Mouse (Mus musculus) hindbrain, embryonic 15.5 days (tissue): ENCODE results near the gene Olfr734. TPM values are rescaled to one million over a fixed set of nuclear protein-coding genes. Genes with fewer than 3 reads are reported as not detected.

Source experiments
- ATAC-seq: fragments of 200-750 bp; cut with Nextera tagmentation; 2 replicates; pipeline ENCODE4 v1.8.0; 2017; ENCODE audit warnings: low read depth, moderate number of reproducible peaks, moderate TSS enrichment; ENCODE audit not compliant: low FRiP score
- H3K27ac ChIP-seq: fragments of 300-500 bp; sonication (generic); replicated peaks from 2 replicates; pipeline ENCODE4 v1.5.1; 2015; ENCODE audit warnings: mild to moderate bottlenecking, inconsistent platforms
- H3K27me3 ChIP-seq: fragments of 300-500 bp; sonication (generic); 2 replicates; pipeline ENCODE4 v1.6.1; 2015; ENCODE audit warnings: control low read depth, inconsistent platforms
- H3K36me3 ChIP-seq: fragments of 300-500 bp; sonication (generic); 2 replicates; pipeline ENCODE4 v1.6.1; 2015; ENCODE audit warnings: control low read depth, inconsistent platforms
- H3K4me1 ChIP-seq: fragments of 300-500 bp; sonication (generic); replicated peaks from 2 replicates; pipeline ENCODE4 v1.6.1; 2015; ENCODE audit warnings: control low read depth, inconsistent platforms
- H3K4me2 ChIP-seq: fragments of 300-500 bp; sonication (generic); 2 replicates; pipeline ENCODE4 v1.6.1; 2015; ENCODE audit warnings: moderate library complexity, mild to moderate bottlenecking, inconsistent platforms
- H3K4me3 ChIP-seq: fragments of 300-500 bp; sonication (generic); 2 replicates; pipeline ENCODE4 v1.5.1; 2015; ENCODE audit warnings: mild to moderate bottlenecking, inconsistent platforms
- H3K9ac ChIP-seq: fragments of 300-500 bp; sonication (generic); 2 replicates; pipeline ENCODE4 v1.6.1; 2015; ENCODE audit warnings: inconsistent platforms
- H3K9me3 ChIP-seq: fragments of 300-500 bp; sonication (generic); 2 replicates; pipeline ENCODE4 v1.6.1; 2016; ENCODE audit warnings: control low read depth, inconsistent platforms
- WGBS: fragments of 180-500 bp; shearing (Covaris S2); methylation state at CpG from one replicate; pipeline ENCODE4 v1.1.7; 2015; 5-methylcytosine and 5-hydroxymethylcytosine counted together
- polyA plus RNA-seq: library from polyadenylated mRNA; unstranded; fragments of >200 nt; fragmentation: Nextera tagmentation; extraction: Ambion mirVana; gene quantifications from 2 replicates; pipeline ENCODE4 v1.2.1, GENCODE M21; 2015

The Olfr734 gene
- polyA plus RNA-seq, result not detected in 2 replicates

GRCm38 (mm10) chr14:50326661-50327060 lies at the start of gene Olfr734:
Gene Olfr734 (minus strand): TSS chr14:50326761.
- no peaks in the 10 kb centered on the region for H3K36me3 ChIP-seq
- H3K27ac ChIP-seq, result no peak within 1 kb of the TSS
- no peak for ATAC-seq
- 76% methylated on average over 1 of the region's 1 CpGs for WGBS
- no peak within 1 kb of the TSS for H3K4me3 ChIP-seq
- H3K4me2 ChIP-seq, result no peak within 1 kb of the TSS
- no peaks in the 10 kb centered on the region for H3K27me3 ChIP-seq
- H3K4me1 ChIP-seq, result no peaks in the 10 kb centered on the region
- no peaks in the 10 kb centered on the region for H3K9me3 ChIP-seq
- no peak within 1 kb of the TSS for H3K9ac ChIP-seq

GRCm38 (mm10) chr14:50363561-50363960 lies 37.0 kb upstream of the Olfr734 start:
- no peaks in the 10 kb centered on the region for H3K4me1 ChIP-seq
- no peak overlapping the region for H3K4me3 ChIP-seq
- H3K9ac ChIP-seq, result no peak overlapping the region
- H3K4me2 ChIP-seq, result no peak overlapping the region
- 88% methylated on average over 2 of the region's 2 CpGs for WGBS
- H3K27ac ChIP-seq, result no peak overlapping the region
- H3K27me3 ChIP-seq, result no peaks in the 10 kb centered on the region
- no peaks in the 10 kb centered on the region for H3K36me3 ChIP-seq
- H3K9me3 ChIP-seq, result no peaks in the 10 kb centered on the region
- no peak for ATAC-seq

GRCm38 (mm10) chr14:50360480-50360879 lies 33.9 kb upstream of the Olfr734 start:
- 93% methylated on average over 3 of the region's 3 CpGs for WGBS
- H3K9me3 ChIP-seq, result no peaks in the 10 kb centered on the region
- H3K9ac ChIP-seq, result no peak overlapping the region
- no peaks in the 10 kb centered on the region for H3K27me3 ChIP-seq
- H3K27ac ChIP-seq, result no peak overlapping the region
- H3K4me3 ChIP-seq, result no peak overlapping the region
- H3K4me2 ChIP-seq, result no peak overlapping the region
- H3K4me1 ChIP-seq, result no peaks in the 10 kb centered on the region
- H3K36me3 ChIP-seq, result no peaks in the 10 kb centered on the region
- ATAC-seq, result no peak

GRCm38 (mm10) chr14:50357593-50357992 lies 31.0 kb upstream of the Olfr734 start, which contains the start of gene Tlr11:
Gene Tlr11 (plus strand): TSS chr14:50357914.
- WGBS, result 88% methylated on average over 2 of the region's 2 CpGs
- H3K4me2 ChIP-seq, result no peak within 1 kb of the TSS
- no peak within 1 kb of the TSS for H3K27ac ChIP-seq
- H3K4me3 ChIP-seq, result no peak within 1 kb of the TSS
- no peaks in the 10 kb centered on the region for H3K36me3 ChIP-seq
- H3K9me3 ChIP-seq, result no peaks in the 10 kb centered on the region
- no peaks in the 10 kb centered on the region for H3K4me1 ChIP-seq
- ATAC-seq, result no peak
- no peak within 1 kb of the TSS for H3K9ac ChIP-seq
- H3K27me3 ChIP-seq, result no peaks in the 10 kb centered on the region

- no peak for ATAC-seq
- Histone ChIP-seq H3K4me3 (no peak overlapping the region), H3K4me2 (no peak overlapping the region), H3K9ac (no peak overlapping the region), H3K4me1 (no peaks in the 10 kb centered on the region), H3K36me3 (no peaks in the 10 kb centered on the region), H3K27me3 (no peaks in the 10 kb centered on the region), H3K27ac (no peak overlapping the region), H3K9me3 (no peaks in the 10 kb centered on the region)
- 87% methylated on average over 2 of the region's 2 CpGs for WGBS
Measured at GRCm38 (mm10) chr14:50356725-50357124, 30.2 kb upstream of the Olfr734 start.

GRCm38 (mm10) chr14:50352438-50352837 lies 25.9 kb upstream of the Olfr734 start:
- H3K9me3 ChIP-seq, result no peaks in the 10 kb centered on the region
- H3K27ac ChIP-seq, result no peak overlapping the region
- H3K4me2 ChIP-seq, result no peak overlapping the region
- no peaks in the 10 kb centered on the region for H3K4me1 ChIP-seq
- no peak overlapping the region for H3K9ac ChIP-seq
- no peaks in the 10 kb centered on the region for H3K27me3 ChIP-seq
- no peak for ATAC-seq
- 50% methylated on average over 3 of the region's 3 CpGs for WGBS
- no peak overlapping the region for H3K4me3 ChIP-seq
- no peaks in the 10 kb centered on the region for H3K36me3 ChIP-seq

- 75% methylated on average over 2 of the region's 2 CpGs for WGBS
- Histone ChIP-seq H3K27ac (no peak within 1 kb of the TSS), H3K9ac (no peak within 1 kb of the TSS), H3K9me3 (no peaks in the 10 kb centered on the region), H3K36me3 (no peaks in the 10 kb centered on the region), H3K4me3 (no peak within 1 kb of the TSS), H3K27me3 (no peaks in the 10 kb centered on the region), H3K4me2 (no peak within 1 kb of the TSS), H3K4me1 (no peaks in the 10 kb centered on the region)
- no peak for ATAC-seq
Measured at GRCm38 (mm10) chr14:50348796-50349195, 22.2 kb upstream of the Olfr734 start, which contains the start of gene Olfr735. Gene Olfr735 (minus strand): TSS chr14:50348872.

- Histone ChIP-seq H3K9ac (no peak within 1 kb of the TSS), H3K4me1 (no peaks in the 10 kb centered on the region), H3K4me2 (no peak within 1 kb of the TSS), H3K36me3 (no peaks in the 10 kb centered on the region), H3K4me3 (no peak within 1 kb of the TSS), H3K9me3 (no peaks in the 10 kb centered on the region), H3K27me3 (no peaks in the 10 kb centered on the region), H3K27ac (no peak within 1 kb of the TSS)
- no peak for ATAC-seq
Measured at GRCm38 (mm10) chr14:50301422-50301821, 25.1 kb downstream of the Olfr734 start, which contains the start of gene Olfr733. Gene Olfr733 (minus strand): TSS chr14:50301522.

GRCm38 (mm10) chr14:50284106-50284505 lies 42.5 kb downstream of the Olfr734 start, which contains the start of gene Olfr732:
Gene Olfr732 (minus strand): TSS chr14:50284206.
- Histone ChIP-seq H3K27me3 (no peaks in the 10 kb centered on the region), H3K4me3 (no peak within 1 kb of the TSS), H3K4me2 (no peak within 1 kb of the TSS), H3K9me3 (no peaks in the 10 kb centered on the region), H3K36me3 (no peaks in the 10 kb centered on the region), H3K9ac (no peak within 1 kb of the TSS), H3K27ac (no peak within 1 kb of the TSS), H3K4me1 (no peaks in the 10 kb centered on the region)
- WGBS, result 95% methylated on average over 1 of the region's 1 CpGs
- no peak for ATAC-seq

Other genes with a start within 250 kb of the Olfr734 start
- gene Olfr726, start 235.8 kb downstream of the Olfr734 start, polyA plus RNA-seq, result not detected in 2 replicates
- not detected in 2 replicates for gene Olfr727, start 203.6 kb downstream of the Olfr734 start, polyA plus RNA-seq
- gene Olfr728, start 184.1 kb downstream of the Olfr734 start, polyA plus RNA-seq, result 0.03 TPM in 1 of 2 replicates, not detected in the other
- not detected in 2 replicates for gene Olfr729, start 173.9 kb downstream of the Olfr734 start, polyA plus RNA-seq
- not detected in 2 replicates for gene Olfr730, start 138.6 kb downstream of the Olfr734 start, polyA plus RNA-seq
- not detected in 2 replicates for gene Olfr731, start 84.9 kb downstream of the Olfr734 start, polyA plus RNA-seq
- not detected in 2 replicates for gene Olfr732, start 42.6 kb downstream of the Olfr734 start, polyA plus RNA-seq
- not detected in 2 replicates for gene Olfr733, start 25.2 kb downstream of the Olfr734 start, polyA plus RNA-seq
- not detected in 2 replicates for gene Olfr735, start 22.1 kb upstream of the Olfr734 start, polyA plus RNA-seq
- gene Tlr11, start 31.2 kb upstream of the Olfr734 start, polyA plus RNA-seq, result not detected in 2 replicates
- gene Olfr736, start 54.4 kb upstream of the Olfr734 start, polyA plus RNA-seq, result not detected in 2 replicates
- not detected in 2 replicates for gene Olfr738, start 80.8 kb upstream of the Olfr734 start, polyA plus RNA-seq
- not detected in 2 replicates for gene Olfr739, start 91.9 kb upstream of the Olfr734 start, polyA plus RNA-seq
- gene Olfr740, start 118.8 kb upstream of the Olfr734 start, polyA plus RNA-seq, result not detected in 2 replicates
- gene Olfr741, start 146.0 kb upstream of the Olfr734 start, polyA plus RNA-seq, result not detected in 2 replicates
- not detected in 2 replicates for gene Olfr742, start 176.8 kb upstream of the Olfr734 start, polyA plus RNA-seq
- gene Olfr743, start 195.1 kb upstream of the Olfr734 start, polyA plus RNA-seq, result not detected in 2 replicates